Comparison of ENCODE assay signal across 11 mouse cellular contexts in the genomic region with DNA sequence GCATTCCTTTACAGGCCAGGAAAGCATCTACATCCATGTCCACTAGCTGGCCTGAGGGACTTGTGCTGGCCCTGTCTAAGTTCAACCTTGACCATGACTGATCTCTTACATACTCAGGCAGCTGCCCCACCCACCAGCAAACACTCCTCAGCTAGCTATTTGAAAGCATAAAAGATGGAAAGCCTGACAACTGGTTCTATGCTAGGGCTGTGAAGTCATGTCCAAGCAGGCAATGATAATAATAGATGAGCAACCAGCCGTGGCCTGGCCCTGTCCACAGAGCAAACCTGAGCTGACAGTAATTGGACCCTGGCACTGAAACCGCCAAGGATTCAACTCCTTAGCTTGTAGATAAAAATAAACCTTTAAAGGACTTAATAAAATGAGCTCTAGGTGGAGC.
DNase-seq lines count a peak whose midpoint lies in the region; ATAC-seq lines count a peak whose summit lies in the region.
"Had no signal": no experiment of that assay in that cellular context is flagged by ENCODE, and none has a peak within 500 bp of the region (broad histone marks: within the 10 kb centered on the region; RNA-seq: fewer than 3 reads in every experiment).

No protein-coding gene starts in this region.

- DNase-seq in kidney, adult 11 months = peak; percentile 13
- DNase-seq in kidney, adult 18-20 months = no peak
- peak; percentile 43 for DNase-seq in brain, adult 2 months (ENCODE audit: low read depth, low spot score)
- DNase-seq in gastrocnemius, postnatal 10 days = peak; percentile 26
- peak; percentile 8 for DNase-seq in kidney, postnatal 10 days
- no peak for DNase-seq in spleen, postnatal 10 days (ENCODE audit: low spot score in 2 of 2)
- no peak for DNase-seq in thymus, postnatal 0 days (ENCODE audit: low spot score)
- DNase-seq: layer of hippocampus, postnatal 36 days; lung, adult 2 months; spleen, adult 18-20 months had no signal

- no peak for ATAC-seq in frontal cortex, adult (ENCODE audit: low TSS enrichment)

Comparison
In these comparisons a context has a peak if more than half of its experiments do, and no peak if none do; other contexts are left out.
1. DNase-seq: peak in kidney, adult 11 months (single experiment), brain, adult 2 months (single experiment), gastrocnemius, postnatal 10 days (single experiment) and kidney, postnatal 10 days (single experiment); none in kidney, adult 18-20 months (single experiment), spleen, postnatal 10 days (0 of 2) and thymus, postnatal 0 days (single experiment).